Mouse (Mus musculus) intestine, postnatal 0 days (tissue): Measurements from ENCODE around the gene Sh3bgrl2. TPM values are rescaled to one million over a fixed set of nuclear protein-coding genes. Genes with fewer than 3 reads are reported as not detected.
A peak's percentile ranks its signal among the peaks of the same experiment; 100 is the strongest.

Experiments
- ATAC-seq: fragments of 200-750 bp; cut with Nextera tagmentation; 2 replicates; pipeline ENCODE4 v1.8.0; 2017; ENCODE audit warnings: mild to moderate bottlenecking, moderate TSS enrichment, moderate library complexity
- H3K27ac ChIP-seq: fragments of 300-500 bp; sonication (generic); 2 replicates; pipeline ENCODE4 v1.5.1; 2014; ENCODE audit warnings: mild to moderate bottlenecking, low read depth, low read length, moderate library complexity
- H3K27me3 ChIP-seq: fragments of 300-500 bp; sonication (generic); replicated peaks from 2 replicates; pipeline ENCODE4 v1.6.1; 2014; ENCODE audit warnings: low read length, mixed read lengths; ENCODE audit not compliant: control insufficient read depth, insufficient read depth
- H3K36me3 ChIP-seq: fragments of 300-500 bp; sonication (generic); 2 replicates; pipeline ENCODE4 v1.6.1; 2014; ENCODE audit warnings: mild to moderate bottlenecking, moderate library complexity; ENCODE audit not compliant: control insufficient read depth, insufficient read depth
- H3K4me1 ChIP-seq: fragments of 300-500 bp; sonication (generic); replicated peaks from 2 replicates; pipeline ENCODE4 v1.6.1; 2014; ENCODE audit warnings: antibody characterized with exemption, low read length, mixed read lengths; ENCODE audit not compliant: control insufficient read depth, insufficient read depth
- H3K4me2 ChIP-seq: fragments of 300-500 bp; sonication (generic); replicated peaks from 2 replicates; pipeline ENCODE4 v1.6.1; 2014; ENCODE audit warnings: low read depth, mild to moderate bottlenecking, moderate library complexity
- H3K4me3 ChIP-seq: fragments of 300-500 bp; sonication (generic); 2 replicates; pipeline ENCODE4 v1.5.1; 2014; ENCODE audit warnings: low read depth, low read length
- H3K9ac ChIP-seq: fragments of 300-500 bp; sonication (generic); 2 replicates; pipeline ENCODE4 v1.6.1; 2014; ENCODE audit warnings: mild to moderate bottlenecking, low read depth, low read length
- H3K9me3 ChIP-seq: fragments of 300-500 bp; sonication (generic); 2 replicates; pipeline ENCODE4 v1.6.1; 2016; ENCODE audit warnings: mixed run types; ENCODE audit not compliant: control insufficient read depth
- CTCF ChIP-seq: sonication (generic); IDR thresholded peaks from 2 replicates; pipeline ENCODE4 v1.5.1; 2016; ENCODE audit warnings: low read depth, mild to moderate bottlenecking, control low read depth, antibody characterized with exemption, moderate library complexity
- WGBS: fragments of 180-500 bp; shearing (Covaris S2); extraction: QIAGEN DNeasy Blood & Tissue Kit; methylation state at CpG from one replicate; pipeline ENCODE4 v1.1.7; 2014; 5-methylcytosine and 5-hydroxymethylcytosine counted together
- polyA plus RNA-seq: library from polyadenylated mRNA; unstranded; fragments of >200 nt; fragmentation: Nextera tagmentation; extraction: Ambion mirVana; gene quantifications from 2 replicates; pipeline ENCODE4 v1.2.1, GENCODE M21; 2015

Sh3bgrl2 gene
- polyA plus RNA-seq, 1 experiment from 2014 or later: 21.7 TPM

DNA sequence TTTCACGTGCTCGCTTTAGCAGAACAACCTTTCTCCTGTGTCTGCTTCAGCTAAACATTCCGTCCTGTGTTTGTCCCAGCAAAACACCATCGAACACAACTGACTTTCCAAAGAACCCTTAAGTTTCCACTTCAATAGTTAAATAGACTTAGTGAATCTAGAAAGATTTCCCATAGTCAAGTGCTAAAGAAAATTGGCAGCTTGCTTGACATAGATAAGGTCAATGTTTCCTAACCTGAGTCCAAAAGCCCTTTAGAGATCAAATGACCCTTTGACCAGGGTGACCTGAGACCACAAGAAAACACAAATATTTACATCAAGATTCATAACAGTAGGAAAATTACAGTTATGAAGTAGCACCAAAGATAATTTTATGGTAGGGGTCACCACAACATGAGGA is 11.2 kb upstream of the Sh3bgrl2 start:
- Histone ChIP-seq H3K4me3 (no peak overlapping the region), H3K4me2 (no peak overlapping the region)
- ATAC-seq: no peak

DNA sequence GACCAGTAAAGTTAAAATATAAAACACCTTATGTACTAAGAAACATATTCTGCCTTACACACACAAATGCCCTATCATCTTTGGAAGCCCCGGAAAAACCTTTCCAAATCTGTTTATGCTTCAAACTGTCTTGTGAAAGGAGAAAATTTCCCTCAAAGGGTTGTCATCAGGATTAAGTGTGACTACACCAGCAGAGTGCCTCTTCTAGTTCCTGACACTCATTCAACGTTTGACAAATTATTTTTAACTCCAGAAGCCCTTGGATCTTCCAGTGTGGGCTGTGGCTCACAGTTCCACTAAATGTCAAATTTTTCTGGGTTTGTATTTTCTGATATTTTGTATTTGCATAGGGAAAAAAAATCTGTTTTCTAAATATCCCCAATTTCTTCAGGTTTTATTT is 10.6 kb upstream of the Sh3bgrl2 start:
- Histone ChIP-seq H3K27me3 (no peaks in the 10 kb centered on the region), H3K4me1 (no peaks in the 10 kb centered on the region; the same call in 1 of the 2 replicates), H3K36me3 (no peaks in the 10 kb centered on the region), H3K9me3 (no peaks in the 10 kb centered on the region), H3K4me2 (no peak overlapping the region), H3K4me3 (no peak overlapping the region), H3K27ac (no peak overlapping the region), H3K9ac (no peak overlapping the region)
- ATAC-seq: no peak
- TF ChIP-seq CTCF: no peak
- 48% methylated on average over 2 of the region's 2 CpGs for WGBS

More for the DNA sequence above, 11.2 kb upstream of the Sh3bgrl2 start:
- WGBS: 91% methylated on average over 4 of the region's 4 CpGs
- H3K27ac ChIP-seq: no peak overlapping the region
- H3K36me3 ChIP-seq: no peaks in the 10 kb centered on the region
- TF ChIP-seq CTCF: no peak
- no peaks in the 10 kb centered on the region for H3K27me3 ChIP-seq
- no peaks in the 10 kb centered on the region; the same call in 1 of the 2 replicates for H3K4me1 ChIP-seq
- H3K9me3 ChIP-seq: no peaks in the 10 kb centered on the region
- no peak overlapping the region for H3K9ac ChIP-seq

DNA sequence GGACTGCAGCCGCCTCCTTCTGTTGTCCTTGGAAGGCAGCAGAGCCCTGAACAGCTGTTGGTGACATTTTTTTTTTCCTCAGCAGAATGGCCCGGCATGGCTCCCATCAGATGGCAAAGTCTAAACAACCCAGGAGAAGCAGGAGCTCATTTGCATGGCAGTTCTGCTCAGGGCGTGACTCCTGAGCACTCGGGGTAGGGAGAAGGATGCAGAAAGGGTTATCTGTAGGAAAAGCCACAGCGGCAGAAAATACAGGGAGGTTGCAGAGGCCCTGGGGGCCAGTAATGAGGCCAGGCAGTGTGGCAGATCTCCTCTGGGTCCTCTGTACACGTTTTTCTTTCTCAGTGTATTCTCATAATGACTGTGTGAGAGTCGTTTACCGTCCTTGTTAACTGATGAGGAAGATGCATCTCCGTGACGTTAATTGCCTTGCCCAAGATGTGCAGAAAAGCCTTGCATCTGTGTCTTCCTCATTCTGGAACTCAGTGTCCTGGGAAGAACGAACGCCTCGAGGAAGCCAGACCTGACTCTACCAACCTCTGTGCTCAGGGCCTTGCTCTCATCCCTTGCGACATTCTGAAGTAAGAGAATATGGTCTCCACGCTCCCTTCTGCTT is 10.1 kb upstream of the Sh3bgrl2 start:
- no peak overlapping the region for H3K4me3 ChIP-seq
- no peak overlapping the region for H3K4me2 ChIP-seq
- H3K27ac ChIP-seq: no peak overlapping the region
- H3K36me3 ChIP-seq: no peaks in the 10 kb centered on the region
- H3K9me3 ChIP-seq: no peaks in the 10 kb centered on the region
- 50% methylated on average over 15 of the region's 15 CpGs for WGBS
- no peak for ATAC-seq
- TF ChIP-seq CTCF: no peak
- H3K4me1 ChIP-seq: no peaks in the 10 kb centered on the region; the same call in 1 of the 2 replicates
- no peak overlapping the region for H3K9ac ChIP-seq
- no peaks in the 10 kb centered on the region for H3K27me3 ChIP-seq

DNA sequence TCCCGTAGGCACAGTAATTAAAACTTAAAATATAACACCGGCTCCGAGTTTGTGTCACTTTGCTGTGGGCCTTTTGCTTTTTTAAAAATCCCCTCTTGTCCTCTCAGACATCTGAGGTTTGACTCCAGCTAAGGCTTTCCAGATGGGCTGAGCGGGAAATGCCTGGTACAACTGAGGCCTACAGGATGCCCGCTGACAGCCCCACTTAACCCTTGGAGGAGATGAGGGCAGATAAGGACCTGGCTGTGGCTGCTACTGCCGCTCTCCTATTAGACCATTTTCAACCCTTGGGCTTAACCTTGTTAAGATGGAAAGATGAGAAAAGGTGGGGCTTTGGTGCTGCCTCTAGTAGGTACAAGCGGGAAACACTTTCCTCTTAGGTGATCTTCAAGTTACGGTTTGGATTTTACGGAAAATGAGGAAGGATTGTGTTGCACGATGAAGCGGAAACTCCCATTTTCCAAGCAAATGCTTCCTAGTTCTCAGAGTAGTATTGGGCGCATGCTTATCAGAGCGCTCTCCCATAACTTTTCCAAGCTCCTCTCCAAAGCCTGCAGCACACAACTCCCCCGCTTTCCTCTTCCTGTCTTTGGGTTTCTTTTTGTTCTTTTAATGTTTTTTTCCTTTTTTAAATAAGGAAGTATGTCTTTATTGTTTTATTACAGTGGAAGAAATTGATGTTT is 8.2 kb upstream of the Sh3bgrl2 start:
- Histone ChIP-seq H3K4me2 (no peak overlapping the region), H3K9me3 (no peaks in the 10 kb centered on the region), H3K4me3 (no peak overlapping the region), H3K4me1 (no peaks in the 10 kb centered on the region; the same call in 1 of the 2 replicates), H3K27ac (no peak overlapping the region), H3K27me3 (no peaks in the 10 kb centered on the region), H3K9ac (no peak overlapping the region), H3K36me3 (no peaks in the 10 kb centered on the region)
- no peak for TF ChIP-seq CTCF
- peak; percentile 59 for ATAC-seq
- WGBS: 73% methylated on average over 14 of the region's 14 CpGs

DNA sequence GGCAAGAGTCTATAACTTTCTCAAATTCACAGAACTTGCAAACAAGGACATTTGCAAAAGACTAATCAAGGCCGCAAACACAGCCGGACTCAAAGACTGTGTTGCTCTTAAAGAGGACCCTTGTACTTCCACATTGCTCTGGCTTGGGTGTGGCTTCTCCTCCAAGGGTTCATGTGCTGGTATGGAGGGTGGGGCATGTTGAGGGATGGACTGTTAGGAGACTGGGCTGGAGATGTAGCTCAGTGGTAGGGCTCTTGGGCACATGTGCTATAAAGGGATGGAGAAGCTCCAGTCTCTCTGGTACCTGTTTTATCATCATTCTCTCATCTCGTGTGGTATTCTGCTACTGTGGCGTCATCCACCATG is 7.7 kb upstream of the Sh3bgrl2 start:
- no peak for TF ChIP-seq CTCF
- Histone ChIP-seq H3K9me3 (no peaks in the 10 kb centered on the region), H3K4me2 (no peak overlapping the region), H3K9ac (no peak overlapping the region), H3K27ac (no peak overlapping the region), H3K4me1 (no peaks in the 10 kb centered on the region; the same call in 1 of the 2 replicates), H3K4me3 (no peak overlapping the region), H3K27me3 (no peaks in the 10 kb centered on the region), H3K36me3 (no peaks in the 10 kb centered on the region)
- WGBS: 44% methylated on average over 4 of the region's 4 CpGs
- ATAC-seq: peak; percentile 81

DNA sequence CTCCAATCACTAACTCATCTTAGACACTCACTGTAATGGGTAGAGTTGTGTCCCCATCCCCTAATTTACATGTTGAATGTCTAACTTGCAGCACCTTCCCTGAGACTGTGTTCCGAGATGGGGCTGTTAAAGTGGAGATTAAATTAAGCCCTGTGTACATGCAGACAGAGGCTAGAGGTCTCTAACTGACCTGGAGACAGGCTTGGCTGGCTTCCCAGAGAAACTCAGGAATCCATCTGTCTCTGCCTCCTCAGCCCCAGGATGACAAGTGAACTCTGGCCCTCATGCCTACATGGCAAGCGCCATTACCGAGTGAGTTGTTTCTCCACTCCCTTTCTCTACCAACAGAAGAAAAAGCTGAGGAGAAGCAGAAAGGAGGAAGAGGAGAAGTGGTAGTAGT is 7.2 kb upstream of the Sh3bgrl2 start:
- WGBS: 28% methylated on average over 3 of the region's 3 CpGs
- no peak overlapping the region for H3K4me3 ChIP-seq
- H3K9me3 ChIP-seq: no peaks in the 10 kb centered on the region
- no peak overlapping the region for H3K27ac ChIP-seq
- H3K27me3 ChIP-seq: no peaks in the 10 kb centered on the region
- ATAC-seq: no peak
- TF ChIP-seq CTCF: no peak
- no peak overlapping the region for H3K4me2 ChIP-seq
- H3K36me3 ChIP-seq: no peaks in the 10 kb centered on the region
- no peak overlapping the region for H3K9ac ChIP-seq
- no peaks in the 10 kb centered on the region; the same call in 1 of the 2 replicates for H3K4me1 ChIP-seq
